Mouse (Mus musculus) erythroid progenitor cell, adult 5-6 weeks (primary cell): ENCODE data around the gene Pik3c2b. TPM values are rescaled to one million over a fixed set of nuclear protein-coding genes. Genes with fewer than 3 reads are reported as not detected.
"Not testable (repeated sequence)": the region's sequence is repeated elsewhere in the genome, so short reads cannot be mapped to it uniquely, and the experiment has no call there.

Experiments
- ATAC-seq: replicated peaks from 2 replicates; pipeline ENCODE4 v1.8.0; 2016; ENCODE audit warnings: moderate number of reproducible peaks, mild to moderate bottlenecking, moderate TSS enrichment, inconsistent platforms; ENCODE audit not compliant: poor library complexity, low FRiP score, severe bottlenecking
- total RNA-seq, 2 experiments: library from RNA; stranded (forward) in 1 of 2; stranded (reverse) in 1 of 2; fragments of 150-400 nt in 1 of 2; fragments of 186-747, 209-891 nt in 1 of 2; gene quantifications; 2 replicates each; pipeline versions ENCODE4 v1.2.3 to v1.2.4; 2015 to 2017; ENCODE audit warnings: low replicate concordance in 2 of 2

Pik3c2b gene
- total RNA-seq (2015; ENCODE audit: low replicate concordance) = 2.9 and 3.2 TPM in 2 replicates
- total RNA-seq (2017; ENCODE audit: low replicate concordance) = 0.23 and 0.90 TPM in 2 replicates

DNA sequence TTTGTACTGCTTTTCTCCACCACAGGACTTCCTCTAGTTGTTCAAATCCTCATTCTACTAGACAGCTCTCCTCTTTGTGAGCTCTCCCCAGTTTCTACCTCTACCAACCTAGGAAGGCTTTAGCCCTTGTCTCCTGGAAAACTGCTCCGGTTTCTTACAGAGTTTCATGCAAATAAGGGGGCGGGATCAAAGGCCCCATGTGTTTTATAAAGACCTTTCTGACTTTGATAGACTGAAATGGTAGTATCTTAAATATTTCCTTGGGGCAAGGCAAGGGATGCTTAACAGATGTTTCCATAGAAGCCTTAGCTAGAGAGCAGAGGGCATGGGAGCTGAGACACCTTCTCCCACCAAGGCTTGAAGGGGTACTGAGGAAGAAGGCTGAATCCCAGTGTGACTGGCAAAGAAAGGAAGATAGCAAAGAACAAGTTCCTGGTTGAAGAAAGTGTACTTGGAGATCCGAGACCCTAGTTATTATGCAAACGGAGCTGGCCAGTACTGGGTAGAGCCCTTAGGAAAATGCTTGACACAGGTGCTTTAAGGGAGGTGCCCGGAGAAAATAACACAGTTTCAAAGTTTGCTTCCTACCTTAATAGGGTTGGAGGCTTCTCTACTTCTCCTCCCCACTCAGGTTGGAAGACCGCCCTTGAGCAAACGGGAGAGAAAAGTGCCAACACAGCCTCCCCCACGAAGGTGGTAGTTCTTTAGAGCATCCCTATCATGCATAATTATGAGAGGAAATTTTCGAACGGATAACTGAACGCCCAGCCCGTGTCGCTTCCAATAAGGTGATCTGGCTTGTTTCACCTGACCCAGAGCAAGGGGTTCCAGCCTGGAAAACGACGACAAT lies at the start of gene Pik3c2b:
Gene Pik3c2b (plus strand): TSS at position 657 of the 850 bp plus-strand sequence.
- ATAC-seq = no peak

DNA sequence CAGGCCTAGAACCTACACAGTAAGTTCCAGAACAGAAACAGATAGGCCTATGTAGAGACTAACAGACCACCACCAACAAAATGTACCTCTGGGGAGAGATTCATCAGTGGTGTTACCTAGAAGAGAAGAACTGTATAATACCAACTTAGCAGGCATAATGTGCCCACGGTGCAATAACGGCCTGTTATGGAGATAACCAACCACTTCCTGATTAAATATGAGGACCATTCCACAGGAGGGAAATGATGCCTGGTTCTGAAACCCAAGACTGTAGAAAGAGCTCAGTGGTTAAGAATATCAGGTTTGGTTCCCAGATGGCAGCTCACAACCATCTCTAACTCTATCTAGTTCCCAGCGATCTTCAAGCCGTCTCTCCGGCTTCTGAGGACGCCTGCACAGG lies 45.1 kb upstream of the Pik3c2b start:
- ATAC-seq = no peak

DNA sequence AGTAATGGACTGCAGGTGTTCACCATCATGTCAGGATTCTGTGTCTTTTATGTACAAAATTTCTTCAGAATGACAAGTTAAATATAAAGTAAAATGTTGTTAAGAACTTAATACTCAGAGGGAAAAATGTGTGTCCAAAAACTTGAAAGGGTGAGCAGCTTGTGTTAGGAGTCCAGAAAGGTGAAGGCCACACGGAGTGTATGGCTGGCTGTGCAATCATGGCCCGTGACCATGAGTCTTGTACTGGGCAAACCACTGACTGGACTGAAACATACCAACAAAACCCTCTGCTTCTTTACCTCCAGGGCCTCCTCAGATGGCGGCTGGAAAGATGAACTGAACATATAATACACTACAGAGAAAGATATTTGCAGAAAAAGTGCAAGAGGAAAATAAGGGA lies 38.9 kb upstream of the Pik3c2b start:
- ATAC-seq = no peak

DNA sequence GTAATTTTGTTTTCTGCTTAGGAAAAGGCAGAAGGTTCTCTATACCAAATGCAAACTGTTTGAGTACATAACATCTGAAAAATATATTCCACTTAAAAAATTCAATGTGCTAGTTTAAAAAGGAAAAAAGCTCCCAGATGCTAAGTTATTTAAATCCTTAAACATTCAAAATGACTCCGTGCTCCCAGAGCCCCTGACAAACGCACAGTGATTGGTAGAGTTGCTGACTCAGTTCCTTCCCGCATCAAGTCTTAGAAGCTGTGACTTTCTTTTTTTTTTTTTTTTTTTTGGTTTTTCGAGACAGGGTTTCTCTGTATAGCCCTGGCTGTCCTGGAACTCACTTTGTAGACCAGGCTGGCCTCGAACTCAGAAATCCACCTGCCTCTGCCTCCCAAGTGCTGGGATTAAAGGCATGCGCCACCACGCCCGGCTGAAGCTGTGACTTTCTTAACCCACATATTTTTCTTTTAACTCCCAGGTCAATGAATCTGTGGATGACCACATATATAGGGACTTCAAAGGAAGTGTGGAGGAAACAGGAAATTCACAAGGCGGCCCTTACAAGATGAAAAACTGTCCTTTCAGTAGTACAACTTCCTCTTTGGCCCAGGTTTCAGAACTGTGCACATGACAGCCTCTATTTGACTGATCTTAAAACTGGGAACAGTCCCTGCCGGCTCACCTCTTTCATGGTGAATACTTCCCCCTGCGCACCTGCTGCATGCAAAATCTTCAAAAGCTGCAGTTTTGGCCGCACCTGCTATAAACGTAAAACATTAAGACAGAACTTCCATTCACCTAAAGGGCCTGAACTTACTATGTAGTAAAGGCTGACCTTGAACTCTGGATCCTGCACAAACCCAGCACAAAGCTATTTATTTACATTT lies 33.3 kb upstream of the Pik3c2b start:
- no peak for ATAC-seq

DNA sequence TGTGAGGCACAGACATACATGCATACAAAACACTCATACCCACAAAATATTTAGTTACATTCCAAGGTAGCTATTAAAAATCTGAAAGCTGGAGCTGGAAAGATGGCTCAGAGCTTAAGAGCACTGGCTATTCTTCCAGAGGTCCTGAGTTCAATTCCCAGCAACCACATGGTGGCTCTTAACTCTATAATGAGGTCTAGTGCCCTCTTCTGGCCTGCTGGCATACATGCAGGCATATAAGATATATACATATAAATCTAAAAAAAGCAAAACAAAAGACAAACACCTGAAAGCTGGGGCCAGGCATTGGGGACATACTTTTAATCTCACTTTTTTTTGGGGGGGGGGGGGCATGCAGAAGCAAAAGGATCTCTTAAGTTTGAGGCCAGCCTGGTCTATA lies 32.1 kb upstream of the Pik3c2b start:
- ATAC-seq = no peak

DNA sequence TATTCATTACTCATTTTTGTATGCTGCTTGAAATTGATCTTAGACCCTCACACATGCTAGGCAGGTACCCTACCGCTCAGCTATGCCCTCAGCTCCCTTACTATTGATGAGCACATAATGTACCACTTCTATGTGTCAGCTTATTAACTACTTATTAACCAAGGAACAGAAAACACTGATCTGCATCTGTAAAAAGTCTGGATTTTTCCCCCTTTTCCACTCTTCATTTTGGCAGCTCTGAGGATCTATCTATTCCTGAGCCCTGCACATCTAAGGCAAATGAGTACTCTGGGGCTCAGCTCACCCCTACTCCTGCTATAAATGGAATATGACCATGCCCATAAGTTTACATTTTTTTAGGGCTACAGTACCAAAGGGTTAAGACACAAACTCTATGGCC lies 31.3 kb upstream of the Pik3c2b start:
- no peak for ATAC-seq

DNA sequence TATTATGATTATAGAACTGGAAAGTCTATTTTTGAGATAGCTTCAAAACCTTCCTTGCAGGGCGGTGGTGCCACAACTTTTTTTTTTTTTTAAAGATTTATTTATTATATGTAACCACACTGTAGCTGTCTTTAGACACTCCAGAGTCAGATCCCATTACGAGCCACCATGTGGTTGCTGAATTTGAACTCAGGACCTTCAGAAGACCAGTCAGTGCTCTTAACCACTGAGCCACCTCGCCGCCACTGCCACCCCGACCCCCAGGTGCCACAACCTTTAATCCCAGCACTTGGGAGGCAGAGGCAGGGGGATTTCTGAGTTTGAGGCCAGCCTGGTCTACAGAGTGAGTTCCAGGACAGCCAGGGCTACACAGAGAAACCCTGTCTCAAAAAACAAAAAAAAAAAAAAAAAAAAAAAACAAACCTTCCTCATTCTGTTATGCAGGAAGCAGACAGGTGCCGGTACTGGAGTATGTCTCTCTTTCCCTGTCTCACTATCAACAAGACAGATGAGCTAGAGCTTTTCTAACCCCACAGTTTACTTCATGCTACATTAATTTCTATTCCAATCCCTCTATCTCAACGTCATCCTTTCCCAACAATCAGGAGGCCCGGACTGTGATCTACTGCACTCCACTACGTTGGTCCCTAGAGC lies 28.6 kb upstream of the Pik3c2b start:
- no peak for ATAC-seq

DNA sequence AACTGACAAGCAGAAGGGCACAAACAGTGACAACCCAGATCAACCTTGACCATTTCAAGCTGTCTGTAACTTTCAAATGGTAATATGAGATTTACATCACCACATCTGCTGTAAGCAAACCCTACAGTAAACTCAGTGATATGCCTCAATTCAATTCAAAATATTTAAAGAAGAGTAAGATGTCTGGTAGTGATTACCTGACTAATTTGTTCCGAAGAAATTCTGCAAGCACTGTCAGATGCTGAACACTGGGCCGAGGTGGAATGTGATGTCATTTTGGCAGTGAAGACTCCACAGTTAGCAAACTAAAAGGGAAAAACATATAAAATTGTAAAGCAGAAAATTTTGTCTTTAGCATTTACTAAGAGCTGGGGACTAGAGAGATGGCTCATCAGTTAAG lies 26.9 kb upstream of the Pik3c2b start:
- no peak for ATAC-seq

DNA sequence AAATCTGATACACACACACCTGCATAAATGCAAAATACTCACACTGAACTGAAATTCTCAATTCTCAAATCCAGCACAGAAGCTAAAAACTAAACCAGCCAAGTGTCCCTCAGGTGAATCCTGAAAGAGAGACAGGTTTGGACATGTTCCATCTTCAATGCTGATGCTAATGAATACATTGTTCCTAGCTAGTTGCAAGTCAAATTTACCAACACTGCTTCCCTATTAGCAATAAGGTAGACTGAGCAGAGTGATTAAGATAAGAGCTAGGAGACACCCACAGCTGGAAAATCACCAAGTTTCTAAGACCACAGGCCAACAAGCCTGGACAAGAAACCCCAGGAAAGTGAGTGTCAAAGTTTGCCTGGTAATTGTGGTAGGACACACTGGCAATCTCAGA lies 26.2 kb upstream of the Pik3c2b start:
- no peak for ATAC-seq

DNA sequence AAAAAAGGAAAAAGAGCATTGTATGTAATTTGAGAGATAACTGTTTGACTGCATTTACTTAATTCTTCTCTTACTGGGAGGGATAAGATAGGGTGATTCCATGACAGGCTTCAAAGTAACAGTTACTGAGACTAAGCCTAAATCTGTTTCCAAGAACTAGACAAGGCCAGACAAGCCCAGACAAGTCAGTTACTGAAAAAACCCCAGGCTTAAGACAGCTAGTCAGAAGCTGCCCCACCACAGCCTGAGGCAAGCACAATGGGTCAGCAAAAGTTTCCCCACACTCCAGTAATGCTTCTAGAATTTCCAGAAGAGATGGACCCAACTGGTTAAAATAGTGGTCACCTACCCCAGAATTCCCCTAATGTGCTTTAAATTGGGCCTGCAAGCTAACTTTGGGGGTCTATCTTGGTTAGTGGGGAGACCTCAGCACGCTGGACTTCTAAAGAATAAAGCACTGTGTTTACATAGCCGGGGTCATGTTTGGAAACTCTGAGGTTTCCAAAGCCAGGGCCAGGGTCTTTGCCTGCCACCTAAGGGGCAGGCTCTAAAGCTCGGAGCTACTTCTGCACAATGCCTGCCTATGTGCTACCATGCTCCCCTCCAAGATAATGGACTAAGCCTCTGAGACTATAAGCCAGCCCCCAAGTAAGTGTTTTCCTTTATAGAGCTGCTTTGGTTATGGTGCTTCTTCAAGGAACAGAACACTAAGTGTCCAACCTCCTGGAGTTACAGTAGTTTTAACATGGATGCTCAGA lies 25.2 kb upstream of the Pik3c2b start:
- no peak for ATAC-seq

DNA sequence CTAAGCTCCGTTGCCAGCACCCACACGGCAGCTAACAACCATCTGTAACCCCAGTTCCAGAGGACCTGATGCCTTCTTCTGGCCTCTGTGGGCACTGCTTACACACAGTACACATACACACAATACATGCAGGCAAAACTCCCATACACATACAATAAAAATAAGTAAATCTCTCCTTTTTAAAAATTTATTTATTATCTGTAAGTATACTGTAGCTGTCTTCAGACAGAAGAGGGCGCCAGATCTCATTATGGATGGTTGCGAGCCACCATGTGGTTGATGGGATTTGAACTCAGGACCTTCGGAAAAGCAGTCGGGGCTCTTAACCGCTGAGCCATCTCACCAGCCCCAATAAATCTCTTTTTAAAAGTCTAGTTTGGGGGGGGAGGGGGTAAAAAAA lies 24.1 kb upstream of the Pik3c2b start:
- no peak for ATAC-seq

DNA sequence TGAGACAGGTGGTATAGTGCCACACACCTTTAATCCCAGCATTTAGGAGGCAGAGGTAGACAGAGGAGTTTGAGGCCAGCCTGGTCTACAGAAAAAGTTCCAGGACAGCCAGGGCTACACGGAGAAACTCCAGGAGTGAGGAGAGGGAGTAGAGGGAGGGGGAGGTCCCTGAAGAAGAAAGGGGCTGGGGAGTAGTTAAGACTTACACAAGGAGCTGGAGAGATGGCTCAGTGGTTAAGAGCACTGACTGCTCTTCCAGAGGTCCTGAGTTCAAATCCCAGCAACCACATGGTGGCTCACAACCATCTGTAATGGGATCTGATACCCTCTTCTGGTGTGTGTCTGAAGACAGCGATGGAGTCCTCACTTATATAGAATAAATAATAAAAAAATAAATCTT lies 23.5 kb upstream of the Pik3c2b start:
- not testable (repeated sequence) for ATAC-seq

DNA sequence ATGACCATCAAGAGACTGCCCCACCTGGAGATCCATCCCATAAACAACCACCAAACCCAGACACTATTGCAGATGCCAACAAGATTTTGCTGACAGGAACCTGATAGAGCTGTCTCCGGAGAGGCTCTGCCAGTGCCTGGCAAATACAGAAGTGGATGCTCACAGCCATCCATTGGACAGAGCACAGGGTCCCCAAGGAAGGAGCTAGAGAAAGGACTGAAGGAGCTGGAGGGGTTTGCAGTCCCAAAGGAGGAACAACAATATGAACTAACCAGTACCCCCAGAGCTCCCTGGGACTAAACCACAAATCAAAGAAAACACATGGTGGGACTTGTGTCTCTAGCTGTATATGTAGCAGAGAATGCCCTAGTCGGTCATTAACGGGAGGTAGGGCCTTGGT lies 21.7 kb upstream of the Pik3c2b start:
- not testable (repeated sequence) for ATAC-seq

DNA sequence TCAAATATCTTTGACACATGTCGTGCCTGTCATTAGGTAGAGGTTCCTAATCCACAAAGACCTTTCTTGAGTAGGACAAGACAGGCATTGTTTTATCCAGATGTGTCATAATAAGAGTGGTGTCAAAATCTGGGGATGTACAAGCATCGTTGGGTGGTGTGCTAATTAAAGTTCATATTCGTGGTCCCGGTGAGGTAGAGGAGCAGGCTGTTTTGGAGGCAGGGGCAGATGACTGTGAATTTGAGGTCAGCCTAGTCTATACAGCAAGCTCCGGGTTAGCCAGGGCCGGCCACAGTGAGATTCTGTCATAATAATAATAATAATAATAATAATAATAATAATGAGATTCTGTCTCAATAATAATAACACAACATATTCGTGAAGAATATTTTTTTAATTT lies 21.0 kb upstream of the Pik3c2b start:
- no peak for ATAC-seq

DNA sequence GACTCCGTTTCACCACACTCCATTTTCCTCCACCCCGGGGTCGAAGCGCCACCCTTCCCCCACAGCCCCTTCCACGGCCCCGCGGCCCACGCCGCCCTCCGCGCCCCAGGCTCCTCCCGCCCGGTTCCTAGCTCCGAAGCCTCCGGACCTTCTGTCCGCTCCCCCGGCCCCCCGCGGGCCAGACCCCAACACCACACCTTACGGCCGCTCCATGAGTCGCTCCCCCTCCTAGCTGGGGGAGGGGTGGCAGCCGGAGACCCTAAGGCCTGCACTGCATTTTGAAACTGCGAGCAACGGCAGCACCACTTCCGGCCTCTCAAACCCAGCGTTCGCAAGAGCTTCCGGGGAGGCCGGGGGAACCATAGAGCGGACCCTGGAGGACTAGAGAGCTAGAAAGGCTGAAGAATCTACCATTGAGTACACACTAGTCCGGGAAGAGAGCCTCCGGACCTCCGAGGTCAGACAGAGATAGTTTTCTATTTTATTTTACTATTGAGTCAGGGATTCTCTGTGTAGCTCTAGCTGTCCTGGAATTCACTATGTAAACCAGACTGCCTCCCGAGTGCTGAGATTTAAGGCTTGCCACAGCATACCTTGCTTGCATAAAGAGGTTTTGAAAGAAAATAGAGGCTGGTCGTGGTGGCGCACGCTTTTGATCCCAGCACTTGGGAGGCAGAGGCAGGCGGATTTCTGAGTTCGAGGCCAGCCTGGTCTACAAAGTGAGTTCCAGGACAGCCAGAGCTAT lies 20.2 kb upstream of the Pik3c2b start:
- peak; percentile 98 for ATAC-seq

DNA sequence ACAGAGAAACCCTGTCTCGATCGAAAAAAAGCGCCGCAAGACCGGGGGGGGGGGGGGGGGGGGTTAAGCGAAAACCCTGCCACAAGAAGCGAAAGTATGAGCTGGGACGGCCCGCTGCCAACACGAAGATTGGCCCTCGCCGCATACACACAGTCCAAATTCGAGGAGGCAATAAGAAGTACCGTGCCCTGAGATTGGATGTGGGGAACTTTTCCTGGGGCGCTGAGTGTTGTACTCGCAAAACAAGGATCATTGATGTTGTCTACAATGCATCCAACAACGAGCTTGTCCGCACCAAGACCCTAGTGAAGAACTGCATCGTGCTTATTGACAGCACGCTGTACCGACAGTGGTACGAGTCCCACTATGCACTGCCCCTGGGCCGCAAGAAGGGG lies 19.7 kb upstream of the Pik3c2b start:
- not testable (repeated sequence) for ATAC-seq

DNA sequence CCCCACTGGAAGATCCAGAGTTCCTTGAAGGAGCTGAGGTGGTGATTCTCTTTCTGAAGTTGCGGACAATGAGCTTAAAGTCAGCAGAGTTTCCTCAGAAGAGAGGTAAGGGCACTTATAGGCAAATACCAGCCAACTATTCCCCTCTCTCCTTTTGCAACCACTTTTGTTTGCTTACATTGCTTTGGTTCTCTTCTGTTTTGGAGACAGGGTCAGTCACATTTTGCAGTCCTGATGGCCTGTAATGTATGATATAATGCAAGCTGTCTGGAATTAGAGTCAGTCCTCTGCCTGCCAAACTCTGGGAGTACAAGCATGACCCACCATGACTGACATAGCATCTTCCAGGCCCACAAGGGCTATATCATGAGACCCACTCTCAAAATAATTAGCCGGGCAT lies 18.3 kb upstream of the Pik3c2b start:
- ATAC-seq = no peak

DNA sequence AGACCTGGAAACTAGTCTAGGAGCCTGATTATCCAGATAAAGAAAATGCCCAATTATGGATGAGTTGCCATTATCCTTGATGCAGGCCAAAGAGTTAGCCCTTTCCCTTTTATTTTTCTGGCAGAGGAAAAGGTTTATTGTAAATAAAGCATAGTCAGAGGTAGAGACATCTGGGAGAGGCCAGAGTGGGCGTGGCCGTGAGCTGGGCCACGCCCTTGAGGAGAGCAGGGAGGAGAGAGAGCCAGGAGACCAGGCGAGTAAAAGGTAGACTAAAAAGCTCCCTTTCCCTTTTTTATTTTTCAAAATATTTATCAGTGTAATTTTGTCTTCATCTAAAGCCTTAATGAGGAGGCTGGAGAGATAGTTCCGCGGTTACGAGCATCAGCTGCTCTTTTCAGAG lies 17.5 kb upstream of the Pik3c2b start:
- peak; percentile 85 for ATAC-seq

DNA sequence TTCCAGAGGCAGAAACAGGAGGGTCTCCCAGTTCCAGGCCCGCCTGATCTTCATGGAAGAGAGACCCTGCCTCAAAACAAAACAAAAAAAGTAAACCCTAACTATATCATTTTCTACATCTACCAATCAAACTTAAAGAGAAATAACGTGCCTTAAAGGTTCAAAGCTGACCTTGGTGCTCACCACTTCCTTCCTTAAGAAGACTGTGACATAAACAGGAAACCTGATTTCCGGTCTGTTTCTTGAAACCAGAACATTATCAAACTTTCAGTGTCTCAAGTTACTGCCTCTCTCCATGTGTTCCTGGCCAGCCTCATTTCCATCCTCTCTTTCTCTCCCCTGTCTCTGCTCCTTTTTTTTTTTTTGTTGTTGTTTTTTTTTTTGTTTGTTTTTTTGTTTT lies 15.7 kb upstream of the Pik3c2b start:
- no peak for ATAC-seq
